Mouse (Mus musculus): ENCODE data around the gene Gps2.

Gene Gps2

GRCm38 (mm10) chr11:69886907-69887635 is 26.6 kb upstream of the Gps2 start:
- in situ Hi-C loops (cut with MboI, MseI) = no loop called here

- in situ Hi-C loops (cut with MboI, MseI) = loop anchor here (10.0 kb wide), 1 partner anchor 487 kb away; no protein-coding TSS in a partner anchor
Observed at GRCm38 (mm10) chr11:69891482-69891881, 22.2 kb upstream of the Gps2 start.

GRCm38 (mm10) chr11:69894671-69895070 is 19.0 kb upstream of the Gps2 start:
- in situ Hi-C loops (cut with MboI, MseI) = loop anchor here (10.0 kb wide), 1 partner anchor 490 kb away; no protein-coding TSS in a partner anchor

GRCm38 (mm10) chr11:69895291-69895690 is 18.4 kb upstream of the Gps2 start, which contains the start of gene Acap1:
TSS of gene Acap1 (minus strand) at chr11:69895539.
- in situ Hi-C loops (cut with MboI, MseI) = loop anchor here (10.0 kb wide), 1 partner anchor 490 kb away; no protein-coding TSS in a partner anchor

- in situ Hi-C loops (cut with MboI, MseI) = loop anchor here (10.0 kb wide), 1 partner anchor 495 kb away; no protein-coding TSS in a partner anchor
Observed at GRCm38 (mm10) chr11:69899870-69900269, 13.8 kb upstream of the Gps2 start.

GRCm38 (mm10) chr11:69900471-69901405 is 12.9 kb upstream of the Gps2 start, which contains the start of the genes 2810408A11Rik and Neurl4:
TSS of gene 2810408A11Rik (minus strand) at chr11:69900987.
TSS of gene Neurl4 (plus strand) at chr11:69901072.
- in situ Hi-C loops (cut with MboI, MseI) = no loop called here

GRCm38 (mm10) chr11:69901406-69901846 is 12.3 kb upstream of the Gps2 start:
- in situ Hi-C loops (cut with MboI, MseI) = no loop called here

GRCm38 (mm10) chr11:69901993-69902392 is 11.7 kb upstream of the Gps2 start:
- in situ Hi-C loops (cut with MboI, MseI) = no loop called here

GRCm38 (mm10) chr11:69902972-69903371 is 10.7 kb upstream of the Gps2 start:
- in situ Hi-C loops (cut with MboI, MseI) = no loop called here

- in situ Hi-C loops (cut with MboI, MseI) = no loop called here
Observed at GRCm38 (mm10) chr11:69904311-69904710, 9.4 kb upstream of the Gps2 start.

GRCm38 (mm10) chr11:69908645-69909044 is 5.0 kb upstream of the Gps2 start:
- in situ Hi-C loops (cut with MboI, MseI) = no loop called here

GRCm38 (mm10) chr11:69909174-69909573 is 4.5 kb upstream of the Gps2 start:
- in situ Hi-C loops (cut with MboI, MseI) = no loop called here

- in situ Hi-C loops (cut with MboI, MseI) = no loop called here
Observed at GRCm38 (mm10) chr11:69910177-69910576, 3.5 kb upstream of the Gps2 start.

GRCm38 (mm10) chr11:69910781-69911560 is 2.7 kb upstream of the Gps2 start:
- in situ Hi-C loops (cut with MboI, MseI) = no loop called here

GRCm38 (mm10) chr11:69911701-69912100 is 2.0 kb upstream of the Gps2 start:
- in situ Hi-C loops (cut with MboI, MseI) = no loop called here

- in situ Hi-C loops (cut with MboI, MseI) = no loop called here
Observed at GRCm38 (mm10) chr11:69912716-69913530, 765 bp upstream of the Gps2 start.

- in situ Hi-C loops (cut with MboI, MseI) = no loop called here
Observed at GRCm38 (mm10) chr11:69914372-69914764, 680 bp downstream of the Gps2 start.

GRCm38 (mm10) chr11:69914917-69915430 is 1.3 kb downstream of the Gps2 start:
- in situ Hi-C loops (cut with MboI, MseI) = no loop called here

GRCm38 (mm10) chr11:69915667-69916627 is 2.3 kb downstream of the Gps2 start:
- in situ Hi-C loops (cut with MboI, MseI) = no loop called here

All from regulatory T cell (primary cell).